Mouse (Mus musculus) kidney, adult 18-20 months (tissue): Measurements from ENCODE around the gene Ppp1r32.

ENCODE experiments used
- DNase-seq: peaks from one replicate; pipeline ENCODE4 v3.0.0; 2021

Ppp1r32 gene

DNA sequence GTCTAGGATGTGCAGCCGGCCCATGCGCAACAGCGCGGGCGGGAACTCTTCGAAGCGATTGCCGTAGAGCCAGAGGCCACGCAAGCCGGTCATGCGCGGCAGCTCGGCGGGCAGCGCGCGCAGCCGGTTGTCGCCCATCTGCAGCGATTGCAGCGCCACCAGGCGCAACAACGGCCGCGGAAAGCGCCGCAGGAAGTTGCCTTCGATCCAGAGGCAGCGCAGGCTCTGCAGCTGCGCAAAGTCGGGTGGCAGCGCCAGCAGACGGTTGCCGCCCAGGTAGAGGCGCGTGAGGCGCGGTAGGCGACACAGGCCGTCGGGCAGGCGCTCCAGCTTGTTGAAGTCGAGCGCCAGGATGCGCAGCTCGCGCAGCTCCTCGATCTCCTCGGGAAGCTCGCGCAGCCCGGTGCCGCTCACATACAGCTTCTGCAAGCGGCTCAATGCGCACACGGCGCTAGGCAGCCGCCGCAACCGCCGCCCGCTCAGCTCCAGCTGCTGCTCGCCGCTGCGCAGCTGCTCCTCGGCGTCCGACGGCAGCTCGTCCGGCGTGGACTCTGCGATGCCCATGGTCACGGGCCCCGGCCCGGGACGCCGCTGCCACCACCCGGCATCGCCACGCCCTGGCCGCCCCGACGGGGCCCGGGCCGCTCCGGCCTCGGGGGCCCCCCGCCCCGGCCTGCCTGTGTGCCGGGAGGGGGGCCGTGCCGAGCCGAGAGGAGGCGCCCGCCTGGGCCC is 25.8 kb downstream of the Ppp1r32 start, which contains the start of gene Lrrc10b:
Gene Lrrc10b, minus strand, starts transcription at position 722 of the 732 bp plus-strand sequence.
- DNase-seq = peak; percentile 54

DNA sequence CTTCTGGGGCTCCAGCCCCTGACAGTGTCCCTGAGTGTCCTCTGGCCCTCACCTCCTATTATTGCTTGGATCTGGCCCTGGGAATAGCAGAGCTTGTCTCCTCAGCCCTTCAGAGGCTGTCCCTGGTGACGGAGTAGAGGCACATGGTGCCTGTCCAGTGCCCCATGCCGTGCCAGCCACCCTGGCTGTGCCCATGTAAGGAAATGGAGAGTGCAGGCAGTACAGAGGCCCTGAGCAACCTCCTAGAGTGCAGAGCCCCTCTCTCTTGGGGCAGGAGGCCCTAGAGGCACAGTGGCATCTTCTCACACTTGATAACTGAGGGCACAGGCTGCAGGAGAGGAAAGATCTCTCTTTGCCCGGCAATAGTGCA is 27.3 kb downstream of the Ppp1r32 start:
- DNase-seq = no peak

DNA sequence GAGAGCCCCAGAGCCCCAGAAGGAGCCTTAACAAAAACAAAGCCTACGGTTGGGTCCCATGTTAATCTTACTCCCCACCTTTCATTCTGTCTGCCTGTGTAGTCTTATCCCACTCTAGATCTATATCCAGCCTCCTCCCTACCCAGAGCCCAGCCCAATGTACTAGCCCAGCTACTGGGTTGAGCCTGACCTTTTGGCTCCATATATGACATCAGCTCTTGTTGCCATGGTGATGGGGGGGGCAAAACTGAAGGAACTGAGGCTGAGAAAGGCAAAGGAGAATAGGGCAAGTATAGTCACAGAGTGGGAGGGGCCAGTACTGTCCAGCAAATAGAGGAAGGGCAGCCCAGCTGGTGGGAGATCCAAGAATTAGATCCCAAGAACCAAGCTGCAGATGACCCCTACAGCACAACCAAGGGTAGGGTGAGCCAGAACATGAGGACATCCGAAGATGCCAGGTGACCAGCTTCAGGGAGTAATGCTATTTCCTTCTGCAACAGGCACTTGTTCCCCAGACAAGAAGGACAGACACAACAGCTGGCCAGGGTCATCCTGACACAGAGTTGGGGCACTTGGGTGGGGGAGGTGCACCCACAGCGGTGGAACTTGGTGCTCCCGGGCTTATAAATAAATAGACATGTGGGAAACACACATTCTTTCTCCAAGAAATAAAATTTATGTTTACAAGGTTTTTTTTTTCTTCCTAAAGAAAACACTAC is 27.9 kb downstream of the Ppp1r32 start:
- no peak for DNase-seq

DNA sequence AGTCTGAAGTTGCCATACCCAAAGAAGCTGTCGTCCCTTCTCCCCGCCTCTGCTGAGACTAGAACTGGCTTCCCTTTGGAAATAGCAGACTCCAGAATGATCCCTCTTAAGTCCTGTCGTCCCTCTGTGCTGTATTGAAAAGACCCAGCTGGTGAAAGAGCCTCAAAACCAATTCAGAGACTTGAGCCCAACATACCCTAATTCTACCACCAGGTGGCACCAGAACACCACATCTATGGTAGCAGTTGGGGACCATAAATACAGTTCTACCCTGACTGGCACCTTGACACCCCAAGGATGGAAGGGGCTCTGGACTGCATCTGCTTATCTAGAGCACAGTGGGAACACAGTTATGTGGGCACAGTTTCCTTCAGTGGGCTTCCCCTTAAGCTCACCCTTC is 33.0 kb downstream of the Ppp1r32 start:
- peak; percentile 74 for DNase-seq

DNA sequence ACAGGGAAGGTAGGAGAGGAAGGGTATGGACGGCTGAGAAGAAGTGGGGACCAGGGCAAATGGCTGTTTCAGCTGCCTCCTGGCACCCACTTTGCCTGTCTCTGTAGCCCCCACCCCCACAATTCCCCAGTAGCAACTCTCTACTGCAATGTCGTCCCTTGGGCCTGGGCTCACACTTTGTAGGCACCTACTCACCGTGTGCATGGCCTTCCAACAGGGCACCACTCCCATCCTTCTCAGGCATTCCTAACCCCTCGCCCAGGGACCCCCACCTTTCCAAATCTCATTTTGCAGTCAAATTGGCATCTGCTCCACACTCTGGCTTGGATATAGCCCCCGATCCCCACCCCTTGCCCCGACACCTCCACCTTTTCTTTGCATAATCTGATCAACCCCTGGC is 33.5 kb downstream of the Ppp1r32 start:
- no peak for DNase-seq

DNA sequence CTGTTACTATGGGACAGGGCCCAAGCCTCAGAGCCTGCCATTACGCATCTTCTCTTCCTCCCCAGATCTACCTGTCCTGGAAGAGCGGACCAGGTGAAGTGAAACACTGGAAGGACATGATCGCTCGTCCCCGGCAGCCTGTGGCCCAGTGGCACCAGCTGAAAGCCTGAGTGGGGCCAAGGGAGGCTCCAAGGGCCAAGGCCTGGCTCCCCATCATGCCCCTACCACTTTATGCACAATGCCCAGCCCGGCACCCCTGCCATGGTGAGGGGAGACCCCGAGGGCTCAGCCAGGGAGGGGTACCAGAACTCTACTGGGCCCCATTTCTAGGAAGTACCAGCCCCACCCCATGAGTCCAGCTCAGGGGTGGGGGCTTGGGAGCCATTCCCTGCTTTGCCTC is 34.5 kb downstream of the Ppp1r32 start:
- DNase-seq = no peak

DNA sequence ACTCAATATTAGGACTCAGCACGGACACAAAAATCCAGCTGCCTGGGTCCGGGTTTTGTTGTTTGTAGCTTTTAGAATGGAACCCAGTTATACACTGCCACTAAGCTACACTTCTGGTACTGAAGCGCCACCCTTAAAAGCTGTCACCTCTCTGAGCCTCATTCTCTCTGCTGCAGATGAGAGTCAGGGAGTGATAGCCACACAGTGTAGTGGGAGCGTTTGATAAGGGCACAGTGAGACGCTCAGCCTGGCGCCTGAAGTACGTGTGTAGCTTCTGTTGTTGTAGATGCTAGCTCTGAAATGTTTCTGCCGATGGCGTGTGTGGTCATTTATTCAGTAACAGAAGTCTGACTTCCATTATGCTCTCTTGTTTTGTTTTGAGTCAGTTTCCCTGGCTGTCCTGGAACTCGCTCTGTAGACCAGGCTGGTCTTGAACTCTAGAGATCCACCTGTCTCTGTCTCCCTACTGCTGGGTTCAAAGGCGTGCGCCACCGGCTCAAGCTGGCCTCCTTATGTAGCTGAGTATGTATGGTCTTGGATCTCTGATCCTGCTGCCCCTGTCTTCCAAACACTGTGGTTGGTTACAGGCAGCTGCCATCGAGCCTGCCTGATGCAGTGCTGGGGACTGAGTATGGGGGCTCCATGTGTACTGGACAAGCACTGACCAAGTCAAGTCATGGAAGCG is 37.9 kb downstream of the Ppp1r32 start:
- DNase-seq = no peak

DNA sequence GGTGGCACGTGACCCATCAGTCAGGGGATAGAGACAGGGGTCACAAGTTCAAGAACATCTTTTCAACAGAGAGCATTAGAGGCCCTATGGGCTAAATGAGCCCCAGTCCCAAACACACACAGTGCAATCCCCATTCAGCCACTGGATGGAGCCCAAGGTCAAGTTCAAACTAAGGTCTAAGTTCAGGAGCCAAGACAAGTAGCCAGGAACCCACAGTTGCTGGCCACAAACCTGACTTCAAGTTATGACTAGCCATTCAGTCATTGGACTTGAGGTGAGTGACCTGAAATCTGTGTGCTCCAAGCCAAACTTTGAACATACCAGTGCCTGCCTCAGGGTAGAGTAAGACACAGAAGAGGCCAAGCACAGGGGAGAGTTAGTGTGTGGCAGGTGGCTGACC is 45.2 kb downstream of the Ppp1r32 start:
- peak; percentile 20 for DNase-seq

DNA sequence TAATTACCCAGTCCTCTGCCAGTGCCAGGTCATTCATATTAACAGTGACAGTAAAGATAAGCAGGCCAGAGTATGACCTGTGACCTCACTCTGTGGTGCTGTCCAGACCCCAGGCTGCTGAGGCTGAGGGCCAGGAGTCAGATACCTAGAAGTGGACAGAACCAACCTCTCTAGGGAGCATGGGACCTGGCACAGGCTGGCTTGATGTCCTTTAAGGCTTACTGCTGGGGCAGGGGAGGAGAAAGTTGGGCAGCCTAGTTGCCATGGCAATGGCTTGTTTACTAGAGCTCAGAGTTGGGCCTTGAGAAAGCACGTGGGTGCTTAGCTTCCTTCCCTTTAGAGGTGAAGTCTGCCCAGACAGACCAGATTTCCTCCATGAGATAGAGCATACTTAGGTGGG is 46.0 kb downstream of the Ppp1r32 start:
- DNase-seq = no peak

DNA sequence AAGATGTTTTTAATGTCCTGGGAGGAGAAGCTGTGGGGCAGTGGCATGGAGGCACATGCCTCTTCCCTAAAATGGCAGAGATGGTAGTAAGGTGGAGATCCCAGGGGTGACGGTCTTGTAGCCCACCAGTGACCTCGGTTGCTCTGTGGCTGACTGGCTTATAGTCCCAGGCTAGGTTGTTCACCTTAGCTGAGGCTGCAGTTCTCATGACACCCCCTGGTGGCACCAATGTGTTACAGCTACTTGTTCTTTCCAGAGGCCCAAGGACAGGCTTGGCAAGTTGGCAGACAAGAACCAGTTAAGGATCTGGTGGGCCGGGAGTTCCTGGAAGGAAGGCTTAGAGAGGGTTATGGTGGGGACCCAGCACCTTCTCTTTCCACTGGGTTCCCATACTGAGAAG is 46.8 kb downstream of the Ppp1r32 start:
- peak; percentile 79 for DNase-seq

DNA sequence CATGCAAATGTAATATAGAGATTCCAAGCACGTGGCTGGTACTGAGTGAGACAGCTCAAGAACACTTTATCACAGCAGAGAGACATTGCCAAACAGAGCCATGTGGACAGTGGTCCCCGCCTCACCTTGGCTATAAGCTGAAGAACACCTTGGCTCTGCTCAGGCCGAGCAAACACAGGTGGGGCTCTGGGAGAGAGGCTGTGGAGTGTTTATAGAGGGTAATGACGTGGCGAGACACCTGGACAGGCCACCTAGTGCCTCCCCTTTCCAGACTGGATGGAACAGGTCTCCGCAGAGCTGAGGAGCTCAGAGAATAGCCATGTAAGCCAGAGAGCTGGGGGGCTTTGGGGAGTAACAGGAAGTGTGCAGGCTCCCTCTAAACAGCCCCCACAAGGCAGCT is 47.8 kb downstream of the Ppp1r32 start:
- DNase-seq = no peak

DNA sequence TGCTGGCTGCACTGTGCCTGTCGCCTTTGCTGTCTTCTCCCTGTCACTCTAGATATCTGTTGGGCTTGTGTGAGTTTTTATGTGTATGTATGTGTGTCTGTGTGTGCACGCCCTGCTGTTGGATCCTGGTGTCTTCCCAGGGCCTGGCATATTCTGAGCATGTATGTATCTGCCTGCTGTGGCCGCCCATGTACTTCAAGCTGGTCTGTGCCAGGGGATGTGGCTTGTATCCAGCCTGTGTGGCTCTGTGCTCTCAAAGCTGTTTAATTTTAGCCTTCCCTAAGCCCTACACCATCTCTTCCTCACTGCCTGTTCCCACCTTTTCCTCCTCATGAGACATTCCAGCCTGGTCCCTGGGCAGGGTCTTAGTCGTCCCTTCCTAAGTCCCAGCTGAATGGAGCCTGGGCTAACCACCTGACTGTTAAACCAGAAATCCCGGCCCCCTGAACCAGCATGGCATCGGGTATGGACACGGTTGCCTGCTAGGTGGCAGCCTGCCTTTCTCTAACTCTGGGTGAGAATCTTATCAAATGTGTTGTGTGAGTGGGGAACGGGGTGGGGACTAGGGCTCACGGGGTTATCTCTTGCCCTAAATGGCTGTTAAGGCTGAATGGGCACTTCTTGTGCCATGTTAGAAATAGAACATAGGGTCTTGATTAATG is 48.7 kb downstream of the Ppp1r32 start:
- no peak for DNase-seq

DNA sequence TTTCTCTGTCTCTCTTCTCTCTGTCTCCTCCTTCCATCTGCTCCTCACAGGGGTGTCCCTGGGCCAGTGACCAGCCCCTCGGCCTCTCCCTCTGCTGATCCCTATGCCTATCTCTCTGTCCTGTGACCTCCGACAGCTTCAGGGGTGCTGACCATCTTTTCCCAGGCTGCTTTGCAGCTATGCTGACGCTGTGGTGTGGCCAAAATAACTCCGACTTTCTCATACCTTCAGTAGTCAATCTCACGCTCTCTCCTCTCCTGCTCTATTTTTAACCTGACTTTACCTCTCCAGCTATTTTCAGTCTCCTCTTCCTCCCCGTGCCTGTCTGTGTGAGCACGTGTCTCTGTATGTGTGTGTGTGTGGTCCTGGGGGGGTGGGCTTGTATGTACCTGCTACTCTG is 49.5 kb downstream of the Ppp1r32 start:
- DNase-seq = no peak

DNA sequence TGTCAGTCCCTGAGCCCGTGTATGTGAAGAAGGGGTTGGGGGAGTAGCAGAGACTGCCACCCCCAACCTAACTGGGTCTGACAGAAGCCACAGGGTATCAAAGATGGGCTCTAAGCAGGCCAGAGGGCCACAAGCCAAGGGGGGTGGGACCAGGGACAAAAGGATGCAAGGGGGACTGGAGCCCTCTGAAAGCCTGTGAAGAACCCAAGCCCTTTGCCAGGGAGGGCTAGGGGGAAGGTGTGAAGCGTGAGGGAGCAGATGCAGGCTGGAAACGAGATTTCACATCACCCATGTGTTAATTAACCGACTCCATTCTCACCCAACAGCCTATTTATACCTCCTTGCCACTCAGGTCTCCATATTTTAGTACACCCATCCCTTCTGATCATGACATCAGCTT is 50.9 kb downstream of the Ppp1r32 start:
- no peak for DNase-seq

DNA sequence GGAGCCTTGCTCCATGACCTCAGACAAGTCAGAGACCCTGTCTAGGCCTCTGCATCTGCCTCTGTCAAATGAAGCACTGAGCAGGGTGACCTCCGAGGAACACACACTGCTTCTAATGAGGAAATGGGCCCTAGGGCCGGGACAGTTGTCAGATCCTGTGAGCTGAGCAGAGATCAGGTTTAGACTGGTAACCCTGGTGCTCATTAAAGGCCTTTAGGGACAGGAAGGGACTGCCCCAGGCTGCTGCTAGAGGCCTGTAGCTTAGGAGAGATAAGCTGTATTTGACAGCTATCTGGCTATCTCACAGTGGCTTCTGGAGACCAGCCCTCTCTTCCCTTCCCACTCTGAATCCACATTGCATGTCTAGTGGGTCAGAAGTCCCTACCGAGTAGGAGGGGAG is 51.3 kb downstream of the Ppp1r32 start:
- no peak for DNase-seq

DNA sequence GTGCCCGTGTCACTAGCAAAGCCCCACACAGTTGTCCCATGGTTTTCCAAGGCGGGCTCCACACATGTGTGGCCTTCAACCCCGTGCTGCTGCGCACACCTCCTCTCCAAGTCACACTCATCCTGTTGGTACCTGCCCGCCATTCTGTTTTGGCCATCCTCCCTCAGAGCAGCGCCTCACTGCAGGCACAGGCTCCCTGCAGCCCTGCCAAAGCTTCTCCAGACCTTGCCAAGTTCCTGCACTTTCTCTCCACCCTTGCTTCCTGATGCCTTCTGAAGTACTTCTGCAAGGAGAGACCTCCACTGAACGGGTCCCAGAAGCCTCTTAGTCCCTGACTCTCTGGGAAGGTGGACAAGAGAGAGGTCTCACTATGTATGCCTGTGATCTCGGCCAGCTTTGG is 53.4 kb downstream of the Ppp1r32 start:
- DNase-seq = no peak

DNA sequence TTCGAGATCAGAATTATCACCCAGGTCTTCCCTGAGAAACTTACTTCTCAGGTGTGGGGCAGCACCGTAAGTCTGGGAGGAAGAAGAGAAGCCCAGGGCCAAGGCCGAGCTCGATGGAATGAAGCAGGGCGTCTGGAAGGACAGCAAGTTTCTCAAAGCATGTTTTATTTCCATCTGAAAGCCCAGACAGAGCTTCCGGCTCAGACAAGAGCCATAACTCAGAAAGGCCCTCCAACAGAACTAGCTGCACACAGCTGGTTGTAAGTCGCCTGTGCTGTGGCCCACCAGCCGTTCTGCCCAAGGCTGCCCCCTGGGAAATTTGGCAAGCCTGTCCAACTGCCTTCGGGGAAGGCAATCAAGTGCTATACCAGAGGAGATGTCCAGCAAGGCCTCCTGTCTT is 55.3 kb downstream of the Ppp1r32 start:
- no peak for DNase-seq

DNA sequence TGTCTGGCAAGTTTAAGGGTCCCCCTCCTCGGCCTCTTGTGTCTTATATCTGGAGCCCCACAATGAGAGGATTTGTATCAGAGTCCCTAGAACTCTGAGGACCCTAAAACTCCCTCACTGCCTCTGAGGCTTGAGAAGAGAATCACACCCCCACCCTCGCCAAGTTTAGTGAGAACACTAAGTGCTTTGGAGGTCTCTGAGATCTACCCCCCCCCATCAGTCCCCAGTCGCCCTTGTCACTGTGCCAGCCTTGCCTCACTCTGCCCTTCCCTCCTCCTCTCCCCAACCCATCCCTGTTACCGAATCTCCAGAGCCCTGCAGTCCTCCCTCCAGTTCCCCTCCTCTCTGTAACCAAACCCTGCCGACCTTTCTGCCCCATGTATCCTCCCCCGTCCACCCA is 55.9 kb downstream of the Ppp1r32 start:
- no peak for DNase-seq

DNA sequence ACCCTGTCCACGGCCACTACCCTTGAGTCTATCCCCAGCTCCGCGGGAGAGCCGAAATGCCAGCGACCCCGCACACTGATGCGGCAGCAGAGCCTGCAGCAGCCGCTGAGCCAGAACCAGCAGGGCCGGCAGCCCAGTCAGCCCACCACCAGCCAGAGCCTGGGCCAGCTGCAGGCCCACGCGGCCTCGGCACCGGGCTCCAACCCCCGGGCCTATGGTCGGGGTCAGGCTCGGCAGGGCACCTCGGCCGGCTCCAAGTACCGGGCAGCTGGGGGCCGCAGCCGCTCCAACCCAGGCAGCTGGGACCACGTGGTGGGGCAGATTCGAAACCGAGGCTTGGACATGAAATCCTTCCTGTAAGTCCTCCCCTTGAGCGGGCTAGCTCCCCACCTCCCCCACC is 56.4 kb downstream of the Ppp1r32 start:
- DNase-seq = no peak

DNA sequence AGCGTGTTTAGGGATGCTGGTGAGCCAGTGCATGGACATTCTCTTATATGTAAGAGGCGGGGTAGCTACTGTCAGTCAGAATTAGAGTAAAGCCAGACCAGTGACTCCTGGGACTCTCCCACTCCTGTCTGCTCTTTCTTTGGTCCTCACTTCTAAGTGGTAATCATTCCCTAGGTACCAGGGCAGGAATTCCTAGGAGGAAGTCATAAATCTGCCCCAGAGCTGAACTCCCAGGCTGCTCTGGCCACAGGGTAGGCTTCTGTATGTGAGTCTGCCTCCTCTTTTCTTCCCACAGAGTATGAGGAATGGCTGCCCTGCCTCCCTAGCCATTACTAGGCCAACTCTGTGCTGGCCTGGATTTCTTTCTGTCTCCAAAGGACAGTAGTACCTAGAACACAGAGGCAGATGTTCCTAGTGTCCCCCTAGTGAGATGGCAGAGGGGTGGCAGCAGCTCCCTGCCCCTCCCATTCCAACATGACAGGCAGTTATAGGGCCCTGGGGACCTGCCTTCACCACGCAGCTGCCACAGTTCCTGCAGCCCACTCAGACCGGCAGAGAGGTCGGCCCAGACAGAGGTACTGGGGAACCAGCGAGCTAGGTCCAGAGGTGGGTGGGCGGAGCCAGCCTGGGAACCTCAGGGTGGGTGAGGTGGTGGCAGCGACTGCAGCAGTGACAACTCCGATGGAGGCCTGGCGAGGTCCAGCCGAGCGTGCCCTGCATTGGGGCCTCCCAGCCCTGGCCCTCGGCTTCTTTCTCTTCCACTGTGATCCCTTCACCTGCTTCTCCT is 57.1 kb downstream of the Ppp1r32 start:
- DNase-seq = no peak

DNA sequence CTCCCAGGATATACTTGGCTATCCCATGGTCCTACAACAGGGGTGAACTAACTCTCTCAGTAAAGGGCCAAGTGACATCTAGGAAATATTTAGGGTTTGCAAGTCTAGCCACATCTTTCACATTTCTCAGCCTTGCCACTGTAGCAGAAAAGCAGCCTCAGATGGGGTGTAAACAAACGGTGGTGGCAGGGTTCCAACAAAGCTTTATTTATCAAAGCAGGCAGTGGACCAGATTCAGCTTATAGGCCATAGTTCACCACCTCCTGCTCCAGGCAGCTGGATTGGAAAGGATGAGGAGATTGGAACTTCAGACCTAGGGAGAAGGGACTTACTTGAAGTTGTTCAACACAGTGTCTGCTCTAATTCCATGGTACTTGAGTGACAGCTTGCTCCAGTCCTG is 58.0 kb downstream of the Ppp1r32 start:
- DNase-seq = no peak
